10 mouse cellular contexts compared by ENCODE assay signal in genomic region chr9:83563808-83564549, GRCm38 (mm10). TPM values are rescaled to one million over a fixed set of nuclear protein-coding genes. Genes with fewer than 3 reads are reported as not detected.
A peak's percentile ranks its signal among the peaks of the same experiment; 100 is the strongest.
DNase-seq lines count a peak whose midpoint lies in the region; ATAC-seq and TF ChIP-seq lines count a peak whose summit lies in the region.
"Had no signal": no experiment of that assay in that cellular context is flagged by ENCODE, and none has a peak within 500 bp of the region (broad histone marks: within the 10 kb centered on the region; RNA-seq: fewer than 3 reads in every experiment).

No protein-coding gene starts in this region.

- H3K4me1 ChIP-seq in kidney, postnatal 0 days (replicated peaks; ENCODE audit: insufficient read depth, low read length): peaks cover 6% of the 10 kb centered on the region; the same call in 1 of the 2 replicates
- H3K4me1 ChIP-seq in hindbrain, embryonic 14.5 days (replicated peaks; ENCODE audit: control insufficient read depth, insufficient read depth, low read length): no peaks in the 10 kb centered on the region; the same call in 1 of the 2 replicates

- H3K27ac ChIP-seq in kidney, postnatal 0 days: peak overlapping the region; percentile 37
- no peak overlapping the region for H3K27ac ChIP-seq in hindbrain, embryonic 14.5 days
- no peak overlapping the region for H3K27ac ChIP-seq in left cerebral cortex, adult 2 months
- H3K27ac ChIP-seq: hindbrain, embryonic 15.5 days had no signal

- H3K9me3 ChIP-seq in kidney, postnatal 0 days (replicated peaks; ENCODE audit: low read length): no peaks in the 10 kb centered on the region
- H3K9me3 ChIP-seq in hindbrain, embryonic 14.5 days (ENCODE audit: control insufficient read depth, low read length): no peaks in the 10 kb centered on the region
- H3K9me3 ChIP-seq: hindbrain, embryonic 15.5 days had no signal

- H3K9ac ChIP-seq in kidney, postnatal 0 days (ENCODE audit: low read depth, low read length): no peak overlapping the region
- no peak overlapping the region for H3K9ac ChIP-seq in hindbrain, embryonic 14.5 days
- H3K9ac ChIP-seq: hindbrain, embryonic 15.5 days had no signal

- ATAC-seq in kidney, postnatal 0 days (replicated peaks; ENCODE audit: low FRiP score, low read depth): no peak
- ATAC-seq in megakaryocyte progenitor cell, adult 5-6 weeks (replicated peaks; ENCODE audit: poor library complexity): peak; percentile 66
- ATAC-seq in hindbrain, embryonic 14.5 days (ENCODE audit: low FRiP score): no peak

- H3K4me3 ChIP-seq in kidney, postnatal 0 days (replicated peaks; ENCODE audit: low read depth, low read length): no peak overlapping the region
- H3K4me3 ChIP-seq in hindbrain, embryonic 14.5 days (replicated peaks; ENCODE audit: low read length): no peak overlapping the region
- H3K4me3 ChIP-seq in left cerebral cortex, adult 2 months: no peak overlapping the region
- H3K4me3 ChIP-seq: hindbrain, embryonic 15.5 days had no signal

- intact Hi-C loops in left cerebral cortex, postnatal 25 days (cut with DNase I): no loop called here
- intact Hi-C loops in left cerebral cortex, adult 2 months (cut with DNase I): no loop called here

- H3K36me3 ChIP-seq in kidney, postnatal 0 days (ENCODE audit: insufficient read depth, low read length): no peaks in the 10 kb centered on the region
- no peaks in the 10 kb centered on the region for H3K36me3 ChIP-seq in hindbrain, embryonic 14.5 days (replicated peaks; ENCODE audit: control insufficient read depth, insufficient read depth)
- H3K36me3 ChIP-seq: hindbrain, embryonic 15.5 days had no signal

- WGBS in kidney, postnatal 0 days: 55% methylated on average over 16 of the region's 16 CpGs
- WGBS in hindbrain, embryonic 14.5 days: 58% methylated on average over 16 of the region's 16 CpGs

- H3K27me3 ChIP-seq in kidney, postnatal 0 days (ENCODE audit: insufficient read depth, low read length): no peaks in the 10 kb centered on the region
- H3K27me3 ChIP-seq in hindbrain, embryonic 14.5 days (ENCODE audit: control insufficient read depth, insufficient read depth, low read length): no peaks in the 10 kb centered on the region
- H3K27me3 ChIP-seq: hindbrain, embryonic 15.5 days had no signal

- no peak for TF ChIP-seq CTCF in kidney, postnatal 0 days (IDR thresholded peaks at IDR 0.05; ENCODE audit: low read depth)
- no peak for TF ChIP-seq CTCF in left cerebral cortex, adult 2 months (IDR thresholded peaks at IDR 0.05)

- DNase-seq in kidney, postnatal 0 days (ENCODE audit: low spot score): peak; percentile 47
- DNase-seq in kidney, postnatal 25 days: no peak
- DNase-seq in R1 (ENCODE audit: low read depth, low spot score): peak; percentile 57
- peak; percentile 75 for DNase-seq in fibroblast of lung, adult 2 months (ENCODE audit: low read depth)
- no peak for DNase-seq in left cerebral cortex, postnatal 25 days (ENCODE audit: low spot score in 2 of 2)
- DNase-seq in hindbrain, embryonic 14.5 days (ENCODE audit: low spot score): no peak
- DNase-seq in left cerebral cortex, adult 2 months (ENCODE audit: extremely low spot score in 1 of 2, low spot score in 2 of 2): no peak
- DNase-seq: thymus, postnatal 36 days had no signal

- no peak overlapping the region for H3K4me2 ChIP-seq in kidney, postnatal 0 days (ENCODE audit: low read length)
- H3K4me2 ChIP-seq in hindbrain, embryonic 14.5 days (replicated peaks): no peak overlapping the region
- H3K4me2 ChIP-seq: hindbrain, embryonic 15.5 days had no signal

RNA-seq across cellular contexts. Expression of gene Sh3bgrl2, which starts 15.9 kb away (rescaled TPM):
- 26.6 and 28.2 TPM in 2 replicates for polyA plus RNA-seq in kidney, postnatal 0 days (2015; fragmentation: Nextera tagmentation; extraction: Ambion mirVana)
- total RNA-seq in megakaryocyte progenitor cell, adult 5-6 weeks (2015): 0.39 and 0.49 TPM in 2 replicates
- total RNA-seq in megakaryocyte progenitor cell, adult 5-6 weeks (2017): under 0.01 and 0.07 TPM in 2 replicates
- 10 to 100 TPM; 28.2 to 34.0 TPM for total RNA-seq in left cerebral cortex, postnatal 25 days (2021)
- polyA plus RNA-seq in hindbrain, embryonic 14.5 days (2014; fragmentation: Nextera tagmentation; extraction: Ambion mirVana): 9.7 and 12.4 TPM in 2 replicates
- total RNA-seq in left cerebral cortex, adult 2 months (2021): 10 to 100 TPM; 30.7 to 36.1 TPM

Comparison
In these comparisons a context has a peak if more than half of its experiments do, and no peak if none do; other contexts are left out.
1. DNase-seq: peak in kidney, postnatal 0 days (single experiment), R1 (single experiment) and fibroblast of lung, adult 2 months (single experiment); none in kidney, postnatal 25 days (0 of 2), left cerebral cortex, postnatal 25 days (0 of 2), hindbrain, embryonic 14.5 days (single experiment) and left cerebral cortex, adult 2 months (0 of 2).
2. RNA of gene Sh3bgrl2, which starts 15.9 kb away (total RNA-seq): 30.7 to 36.1 TPM in left cerebral cortex, adult 2 months and 28.2 to 34.0 TPM in left cerebral cortex, postnatal 25 days; under 0.01 to 0.49 TPM in megakaryocyte progenitor cell, adult 5-6 weeks; every median in the first group is over 10 times any median in the second.